Mouse (Mus musculus) liver, adult 2 months (tissue): ENCODE results near the gene Akap10.

Source experiments
- CTCF ChIP-seq: fragments of 200-500 bp; IDR thresholded peaks from 2 replicates; pipeline ENCODE4 v1.5.1; 2011; ENCODE audit warnings: low read depth, low read length, control low read depth
- POLR2A ChIP-seq: fragments of 200-500 bp; IDR thresholded peaks from 2 replicates; pipeline ENCODE4 v1.6.1; 2011; ENCODE audit warnings: low read length, control low read depth; ENCODE audit not compliant: insufficient read depth; ENCODE audit errors: extremely low read depth

- no peak for TF ChIP-seq POLR2A
- TF ChIP-seq CTCF = no peak
These were observed 40.8 kb upstream of the Akap10 start for GRCm38 (mm10) chr11:61970901-61971300.
